Mouse (Mus musculus): ENCODE data around the gene Vwa8.

Gene Vwa8

DNA sequence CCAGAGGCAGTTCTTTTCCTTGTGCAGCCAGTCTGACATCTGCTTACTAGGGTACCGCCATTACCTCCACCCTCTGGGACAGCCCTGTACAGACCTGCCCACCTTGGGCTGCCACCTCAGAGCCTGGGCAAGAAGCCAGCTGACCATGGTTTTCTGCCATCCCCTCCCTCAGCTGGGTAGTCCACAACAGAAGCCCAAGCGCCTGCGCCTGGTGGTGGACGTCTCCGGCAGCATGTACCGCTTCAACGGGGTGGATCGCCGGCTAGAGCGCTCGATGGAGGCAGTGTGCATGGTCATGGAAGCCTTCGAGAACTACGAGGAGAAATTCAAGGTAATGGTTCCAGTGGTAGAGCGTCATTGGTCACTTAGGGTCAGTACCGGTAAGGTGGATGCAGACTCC lies 333.9 kb downstream of the Vwa8 start:
- DNase-seq (ENCODE audit: low spot score in 2 of 2), result no peak

DNA sequence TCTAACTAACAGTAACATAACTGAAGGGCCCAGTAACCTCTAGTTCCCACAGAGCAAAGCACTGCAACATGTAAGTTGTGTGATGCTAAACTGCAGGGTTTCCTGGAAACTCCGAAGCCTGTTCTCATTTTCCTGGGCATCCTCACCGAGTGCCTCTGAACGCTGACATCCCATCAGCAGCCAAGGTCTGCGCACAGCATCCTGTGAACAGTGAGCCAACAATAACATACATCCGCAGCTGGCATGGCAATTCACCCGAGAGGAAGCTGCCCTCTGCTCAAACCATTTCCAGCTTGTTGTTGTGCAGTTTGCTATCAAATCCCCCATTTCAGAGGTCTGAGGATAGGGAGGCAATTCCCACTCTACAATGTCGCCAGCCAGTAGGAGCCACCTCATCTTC lies 334.4 kb downstream of the Vwa8 start:
- DNase-seq (ENCODE audit: low spot score in 2 of 2), result no peak

DNA sequence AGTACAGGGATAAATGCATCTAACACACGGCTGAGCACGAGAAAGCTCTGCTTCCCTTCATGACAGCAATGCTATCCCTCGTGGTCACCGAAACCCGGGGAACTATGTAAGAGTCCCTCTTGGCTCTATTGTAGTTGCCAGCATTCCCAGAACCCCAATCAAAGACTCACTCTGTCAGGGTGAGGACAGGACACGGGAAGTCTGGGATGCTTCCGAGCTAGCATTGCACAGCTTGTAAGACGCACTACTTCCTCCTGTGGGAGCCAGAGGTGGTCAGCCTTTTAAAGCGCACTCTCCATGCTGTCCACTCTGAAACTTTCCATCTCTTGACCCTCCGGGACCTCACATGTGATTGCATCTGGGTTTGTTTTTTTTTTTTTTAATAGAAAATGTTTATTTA lies 335.2 kb downstream of the Vwa8 start:
- DNase-seq (ENCODE audit: low spot score in 2 of 2), result no peak

DNA sequence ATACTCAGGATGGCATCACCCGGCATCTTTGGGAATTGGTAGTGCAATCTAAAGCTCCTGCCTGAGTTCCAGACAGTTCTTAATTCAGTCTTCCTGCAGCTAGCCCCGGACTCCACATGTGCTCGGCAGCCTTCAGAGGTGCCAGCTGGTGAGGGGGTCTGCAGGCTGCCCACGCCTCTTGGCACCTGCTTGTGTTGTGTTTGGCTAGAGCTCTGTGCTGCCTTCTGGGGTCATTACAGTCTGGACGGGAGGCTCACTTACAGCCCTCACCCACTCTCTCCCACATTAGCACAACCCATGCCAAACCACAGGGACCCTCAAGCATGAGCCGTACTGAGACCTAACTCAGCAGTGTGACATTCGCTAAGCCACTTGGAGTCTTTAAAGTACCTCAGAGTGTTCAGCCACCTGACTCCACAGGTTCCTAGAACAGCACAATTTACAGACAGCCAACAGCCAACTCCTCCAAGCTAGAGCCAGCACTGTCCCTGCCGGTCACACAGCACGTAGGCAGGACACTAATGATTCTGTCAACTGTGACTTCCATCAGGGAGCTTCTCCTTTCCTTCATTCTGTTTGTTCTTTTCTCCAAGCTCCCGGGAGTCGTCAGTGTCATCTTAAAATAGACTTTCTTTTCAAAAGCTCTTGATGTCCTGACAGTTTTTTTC lies 336.3 kb downstream of the Vwa8 start:
- DNase-seq (ENCODE audit: low spot score in 2 of 2), result no peak

DNA sequence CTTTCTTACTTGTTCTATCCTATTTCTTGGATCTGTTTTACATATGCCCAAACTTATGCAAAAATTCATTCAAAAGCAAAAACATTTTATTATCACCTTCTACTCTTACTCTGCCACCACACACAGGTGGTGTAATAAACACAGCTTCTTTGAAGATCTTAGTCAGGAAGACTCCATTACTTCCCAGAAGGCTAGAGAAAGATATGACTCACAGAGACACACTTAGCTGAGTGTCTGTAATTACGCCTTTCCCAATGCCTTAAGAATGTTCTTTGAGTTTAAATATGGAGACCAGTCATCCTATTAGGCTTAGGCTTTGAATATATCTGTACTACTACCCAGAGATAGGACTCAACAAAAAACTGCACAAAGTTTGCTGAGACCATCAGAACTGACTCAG lies 338.1 kb downstream of the Vwa8 start:
- no peak for DNase-seq (ENCODE audit: low spot score in 2 of 2)

DNA sequence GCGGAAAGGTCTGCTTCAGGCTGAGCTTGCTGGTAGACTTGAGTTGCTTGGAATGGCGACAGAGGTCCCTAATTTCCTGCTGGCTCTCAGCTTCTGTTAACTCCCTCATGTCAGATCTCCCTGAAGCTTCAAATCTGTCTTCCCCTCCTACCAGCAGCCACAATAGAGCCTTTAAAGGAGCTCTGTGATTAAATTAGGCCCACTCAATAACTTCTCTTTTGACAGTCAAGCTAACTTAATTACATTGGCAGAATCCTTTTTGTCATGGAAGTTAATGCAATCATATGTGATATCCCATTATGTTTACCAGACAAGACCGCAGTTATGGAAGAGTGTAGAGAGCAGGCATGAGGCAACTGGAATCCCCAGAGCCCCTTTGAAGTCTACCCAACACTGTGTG lies 347.9 kb downstream of the Vwa8 start:
- no peak for DNase-seq (ENCODE audit: low spot score in 2 of 2)

DNA sequence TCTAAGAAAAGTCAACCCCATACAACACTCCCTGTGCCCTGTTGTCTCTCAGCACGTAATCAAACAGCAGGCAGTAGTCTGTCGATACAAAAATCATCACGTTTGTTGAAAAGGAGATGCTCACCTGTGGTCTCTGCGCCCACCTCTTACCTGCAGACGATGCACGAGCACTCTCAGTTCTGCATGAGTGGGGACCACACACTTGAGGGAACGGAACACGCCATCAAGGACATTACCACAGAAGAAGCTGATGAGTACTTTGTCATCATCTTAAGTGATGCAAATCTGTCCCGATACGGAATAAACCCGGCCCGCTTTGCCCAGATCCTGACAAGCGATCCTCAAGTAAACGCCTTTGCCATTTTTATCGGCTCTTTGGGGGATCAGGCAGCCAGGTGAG lies 349.2 kb downstream of the Vwa8 start:
- DNase-seq (ENCODE audit: low spot score in 2 of 2), result no peak

DNA sequence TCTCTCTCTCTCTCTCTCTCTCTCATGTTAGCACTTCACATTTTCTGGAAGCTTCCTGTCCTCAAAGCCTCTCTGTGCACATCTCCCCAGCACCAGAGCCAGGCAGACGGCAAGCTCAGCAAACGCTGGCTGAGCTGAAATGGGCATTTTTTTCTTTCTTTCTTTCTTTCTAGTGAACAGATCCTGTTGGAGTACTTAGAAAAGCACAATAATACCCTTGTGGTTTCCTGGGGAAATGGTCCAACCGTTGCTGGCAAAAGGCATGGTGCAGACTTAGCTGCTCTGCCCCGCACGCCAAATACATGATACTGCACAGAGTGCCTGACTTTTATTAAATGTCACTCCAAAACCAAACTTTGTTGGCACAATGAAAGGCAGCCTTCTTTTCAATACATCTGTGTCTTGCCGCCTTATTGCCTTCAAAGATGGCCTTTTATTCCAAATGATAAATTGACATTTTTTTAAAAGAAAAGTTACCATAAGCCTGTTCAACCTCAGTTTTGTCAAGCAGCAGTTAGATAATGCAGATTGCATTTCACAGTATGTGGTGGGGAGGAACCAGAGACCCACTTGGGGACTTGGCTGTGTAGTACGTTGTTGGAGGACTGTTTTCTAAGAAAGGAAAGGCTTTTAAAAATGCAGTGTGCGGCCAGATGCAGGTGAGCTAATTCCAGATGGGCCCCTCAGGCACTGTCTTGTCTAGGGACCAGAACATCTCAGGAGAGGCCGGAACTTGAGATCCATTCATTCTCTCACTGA lies 351.5 kb downstream of the Vwa8 start:
- no peak for DNase-seq (ENCODE audit: low spot score in 2 of 2)

DNA sequence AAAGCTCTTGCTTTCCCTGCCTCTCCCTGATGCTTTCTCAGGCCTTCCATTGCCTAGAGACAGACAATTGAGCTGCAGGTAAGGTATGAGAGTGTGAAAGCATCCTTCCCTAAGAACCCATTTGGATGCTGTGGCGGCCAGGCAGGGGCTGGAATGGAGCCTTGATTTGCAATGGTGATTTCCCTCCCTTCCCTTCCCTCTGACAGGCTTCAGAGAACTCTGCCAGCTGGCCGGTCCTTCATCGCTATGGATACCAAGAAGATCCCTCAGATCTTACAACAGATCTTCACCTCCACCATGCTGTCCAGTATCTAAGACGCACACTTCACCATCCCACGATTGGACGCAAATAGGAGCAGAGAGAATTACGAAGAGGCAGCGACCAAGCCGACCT lies 352.0 kb downstream of the Vwa8 start:
- DNase-seq (ENCODE audit: low spot score in 2 of 2), result no peak

DNA sequence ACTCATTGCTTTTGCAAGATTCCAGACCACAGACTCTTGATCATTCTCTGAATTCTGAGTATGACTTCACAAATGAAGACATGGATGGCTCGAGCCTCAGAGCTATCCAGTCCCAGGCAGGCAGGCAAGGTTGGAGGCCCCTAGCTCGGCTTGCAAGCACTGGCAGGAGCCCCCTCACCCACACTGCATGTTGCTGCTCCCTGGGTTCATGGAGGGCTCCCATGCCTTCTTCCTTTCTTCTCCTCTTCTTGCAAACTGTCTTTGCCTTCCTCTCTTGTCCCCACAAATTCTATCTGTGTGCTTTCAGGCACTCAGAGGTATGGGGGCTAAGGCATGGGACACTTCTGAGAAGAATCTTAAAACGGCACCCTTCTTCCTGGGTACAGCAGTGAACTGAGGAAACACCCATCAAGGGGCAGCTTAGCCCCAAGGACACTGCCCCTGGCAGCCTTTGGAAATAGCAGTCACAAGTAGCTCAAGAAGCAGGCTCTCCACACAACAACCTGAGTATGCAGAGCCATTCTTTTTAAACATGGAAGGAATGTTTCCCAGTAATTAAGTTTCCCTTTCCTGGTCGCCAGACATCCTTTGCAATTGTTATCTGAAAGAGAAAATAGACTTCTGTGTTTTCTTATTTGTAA lies 354.0 kb downstream of the Vwa8 start:
- no peak for DNase-seq (ENCODE audit: low spot score in 2 of 2)

DNA sequence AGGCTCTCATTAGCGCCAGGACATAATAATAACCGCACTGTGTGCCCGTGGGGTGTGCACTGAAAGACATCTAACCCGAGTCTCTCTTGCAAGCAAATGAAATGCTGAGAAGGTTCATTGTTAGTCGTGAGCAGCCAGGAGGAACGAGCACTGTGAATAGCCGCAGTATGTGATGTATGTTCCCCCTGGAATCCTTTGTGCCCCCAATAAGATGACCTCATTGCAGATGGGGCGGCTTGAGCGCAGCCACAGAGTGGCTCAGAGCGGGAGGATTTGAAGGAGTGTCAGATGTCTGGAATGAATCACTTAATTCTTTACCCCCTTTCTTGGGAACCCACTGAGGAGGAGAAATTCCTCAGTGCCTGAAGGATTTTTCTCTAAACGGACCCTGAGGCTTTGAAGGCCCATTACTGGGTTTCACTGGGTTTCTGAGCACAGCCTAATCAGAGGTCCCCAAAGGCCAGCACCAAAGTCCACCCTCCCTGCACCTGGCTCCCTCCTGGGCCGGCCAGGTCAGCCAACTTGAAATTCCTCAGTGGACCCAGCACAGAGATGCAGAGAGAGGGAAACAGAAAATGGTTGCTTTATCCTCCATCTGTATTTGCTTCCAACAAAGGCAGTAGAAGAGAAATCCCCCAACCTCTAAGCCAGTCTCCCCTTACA lies 354.8 kb downstream of the Vwa8 start:
- no peak for DNase-seq (ENCODE audit: low spot score in 2 of 2)

DNA sequence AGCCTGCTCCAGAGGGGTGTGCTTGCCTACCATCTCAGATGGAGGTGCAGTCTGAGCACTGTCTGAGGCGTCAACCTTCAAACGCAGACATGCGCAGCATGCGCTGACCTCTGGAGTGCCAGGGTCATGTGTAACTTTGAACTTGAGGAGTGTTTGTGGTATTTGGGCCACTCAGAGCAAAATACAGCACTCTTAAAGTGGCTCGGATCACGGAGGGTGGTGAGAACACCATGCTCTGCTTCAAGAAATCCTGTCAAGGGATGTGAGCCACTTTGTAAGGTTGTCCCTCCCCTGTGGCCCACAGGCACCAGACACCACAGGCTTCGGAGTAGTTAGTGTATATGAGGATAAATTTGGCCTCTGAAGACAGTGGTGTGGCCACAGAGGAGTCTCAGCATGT lies 356.0 kb downstream of the Vwa8 start:
- DNase-seq (ENCODE audit: low spot score in 2 of 2), result no peak

DNA sequence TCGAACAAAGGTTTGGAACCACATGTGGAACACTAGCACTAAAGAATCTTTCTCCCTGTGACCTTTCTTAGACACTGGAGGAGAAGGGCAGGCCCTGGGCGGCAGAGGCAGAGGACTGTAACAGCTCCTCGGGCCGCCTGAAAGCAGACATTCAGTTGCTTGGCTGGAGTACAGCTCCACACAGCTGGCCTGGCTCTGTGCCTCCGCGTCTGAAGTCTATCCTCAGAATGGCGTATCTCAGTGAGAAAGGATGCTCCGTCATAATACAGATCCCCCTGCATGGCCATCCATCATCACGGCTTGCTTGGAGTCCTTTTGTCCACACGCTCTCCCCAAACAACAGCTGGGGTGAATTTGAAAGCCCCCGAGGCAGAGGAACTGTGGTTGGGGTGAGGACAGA lies 357.4 kb downstream of the Vwa8 start:
- no peak for DNase-seq (ENCODE audit: low spot score in 2 of 2)

DNA sequence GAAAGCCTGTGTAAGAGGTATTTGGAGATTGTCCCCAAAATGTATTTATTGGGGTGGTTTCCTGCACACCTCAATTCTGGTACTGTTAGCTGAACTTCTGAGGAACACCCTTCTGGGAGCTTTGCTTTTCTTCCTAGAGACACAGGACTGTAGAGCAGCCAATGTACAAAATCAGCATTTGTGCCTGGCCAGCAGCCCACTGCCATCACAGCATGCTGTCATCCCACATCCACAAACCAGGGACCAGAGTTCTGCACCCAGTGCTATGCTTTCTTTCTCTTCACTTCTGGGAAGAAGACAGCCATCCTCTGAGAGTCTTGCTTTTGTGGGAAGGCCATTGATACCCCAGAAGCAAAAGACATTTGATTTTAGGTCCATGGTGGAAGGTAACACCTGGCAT lies 359.6 kb downstream of the Vwa8 start:
- DNase-seq (ENCODE audit: low spot score in 2 of 2), result no peak

DNA sequence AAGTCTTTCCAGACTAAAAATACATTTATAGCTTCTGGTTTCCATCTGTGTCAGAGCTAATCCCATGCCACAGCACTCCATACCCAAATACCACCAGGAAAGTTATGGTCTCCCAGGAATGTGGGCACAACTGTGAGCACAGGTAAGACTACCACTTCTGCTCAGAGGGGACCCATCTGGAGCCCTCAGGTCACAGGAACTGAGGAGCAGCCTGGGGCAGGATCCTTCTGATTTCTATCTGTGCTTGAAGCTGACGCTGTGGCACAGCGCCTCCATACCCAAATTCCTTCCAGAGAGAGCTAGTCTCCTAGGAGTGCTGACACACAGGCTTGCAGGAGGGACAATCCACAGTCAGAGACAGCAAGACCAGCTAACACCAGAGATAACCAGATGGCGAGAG lies 361.0 kb downstream of the Vwa8 start:
- no peak for DNase-seq (ENCODE audit: low spot score in 2 of 2)

DNA sequence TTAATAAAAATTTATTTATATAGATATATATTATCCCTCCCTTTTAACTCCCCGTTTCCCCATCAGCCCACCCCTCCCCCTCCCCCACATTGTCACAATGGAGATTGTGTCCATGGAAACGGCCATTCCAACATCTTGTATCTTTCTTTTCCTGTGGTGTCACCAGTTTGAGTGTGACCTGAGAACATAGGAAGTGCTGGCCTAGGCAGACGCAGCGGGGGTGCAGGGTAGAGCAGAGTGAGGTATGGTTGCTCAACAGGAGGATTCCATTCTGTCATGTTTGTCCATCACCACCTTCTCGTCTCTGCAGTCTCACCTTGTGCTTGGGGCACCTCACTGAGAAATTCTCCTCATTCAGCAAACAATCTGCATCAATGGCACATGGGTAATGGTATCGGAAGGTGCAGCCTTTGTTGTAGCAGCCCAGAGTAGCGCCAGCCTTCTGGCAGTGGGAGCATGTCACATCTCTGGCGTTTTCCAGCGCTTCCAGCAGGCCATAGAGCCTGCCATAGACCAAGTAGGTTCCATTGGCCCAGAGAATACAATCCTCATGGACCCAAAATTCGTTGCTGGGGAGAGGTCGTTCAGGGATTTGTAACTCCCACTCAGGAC lies 363.6 kb downstream of the Vwa8 start:
- DNase-seq (ENCODE audit: low spot score in 2 of 2), result no peak

DNA sequence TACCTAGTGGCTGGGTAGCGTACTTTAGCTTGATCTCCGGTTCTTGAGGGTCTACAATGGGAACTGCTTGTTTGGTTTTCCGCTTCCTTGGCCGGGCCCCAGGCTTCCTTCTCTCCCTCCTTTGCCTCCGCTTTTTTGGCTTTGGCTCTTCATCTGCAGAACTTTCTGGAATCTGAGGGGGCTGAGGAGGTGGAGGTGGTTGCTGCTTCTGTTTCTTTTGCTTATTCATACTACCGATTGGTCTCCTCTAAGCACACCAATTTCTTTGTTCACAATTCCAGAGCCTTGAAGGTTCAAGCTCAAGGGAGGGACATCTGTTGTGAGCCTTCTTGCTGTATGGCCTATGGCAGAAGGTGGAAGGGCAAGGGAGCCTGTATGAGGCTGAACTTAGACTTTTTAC lies 365.3 kb downstream of the Vwa8 start:
- no peak for DNase-seq (ENCODE audit: low spot score in 2 of 2)

DNA sequence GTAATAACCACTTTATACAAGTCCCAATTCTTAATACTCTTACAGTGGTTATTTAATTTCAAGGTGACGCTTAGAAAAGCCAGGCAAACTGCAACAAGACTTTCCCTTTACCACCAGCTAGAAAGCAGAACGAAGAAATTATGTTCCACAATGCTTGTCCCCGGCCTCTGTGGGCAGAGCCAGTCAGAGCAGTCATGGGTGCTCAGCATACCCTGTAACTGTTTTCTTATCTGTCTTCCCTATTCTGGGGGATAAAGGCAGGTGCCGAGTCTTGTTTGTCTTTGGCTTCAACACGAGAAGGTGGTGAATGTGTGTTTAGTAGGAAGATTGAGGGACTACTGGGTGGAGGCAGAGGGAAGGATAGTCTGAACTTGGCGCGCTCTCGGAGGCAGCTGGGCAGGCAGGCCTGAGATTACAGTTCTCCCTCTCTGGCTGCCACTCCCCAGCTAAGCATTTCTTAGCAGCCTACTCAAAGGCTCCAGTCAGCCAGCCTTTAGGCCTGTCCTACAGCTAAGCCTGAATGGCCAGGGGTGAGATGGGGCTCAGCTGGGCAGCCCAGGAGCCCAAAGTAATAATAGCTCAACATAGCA lies 365.9 kb downstream of the Vwa8 start:
- no peak for DNase-seq (ENCODE audit: low spot score in 2 of 2)

DNA sequence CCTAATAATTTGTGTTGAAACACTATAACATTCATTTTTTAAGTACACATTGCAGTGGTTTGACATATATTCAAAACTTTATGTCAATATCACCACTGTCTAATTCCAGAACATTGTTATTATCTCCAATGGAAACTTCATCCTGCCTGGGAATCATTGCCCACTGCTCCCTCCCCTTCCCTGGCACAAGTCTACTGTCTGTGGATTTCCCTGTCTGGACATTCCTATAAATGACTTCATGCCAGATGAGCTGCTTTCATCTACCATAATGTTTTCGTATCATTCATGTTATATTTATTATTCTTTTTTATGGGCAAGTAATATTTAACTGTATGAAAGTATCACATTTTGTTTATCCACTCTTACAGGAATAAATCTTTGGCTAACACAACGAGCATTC lies 367.5 kb downstream of the Vwa8 start:
- no peak for DNase-seq (ENCODE audit: low spot score in 2 of 2)

DNA sequence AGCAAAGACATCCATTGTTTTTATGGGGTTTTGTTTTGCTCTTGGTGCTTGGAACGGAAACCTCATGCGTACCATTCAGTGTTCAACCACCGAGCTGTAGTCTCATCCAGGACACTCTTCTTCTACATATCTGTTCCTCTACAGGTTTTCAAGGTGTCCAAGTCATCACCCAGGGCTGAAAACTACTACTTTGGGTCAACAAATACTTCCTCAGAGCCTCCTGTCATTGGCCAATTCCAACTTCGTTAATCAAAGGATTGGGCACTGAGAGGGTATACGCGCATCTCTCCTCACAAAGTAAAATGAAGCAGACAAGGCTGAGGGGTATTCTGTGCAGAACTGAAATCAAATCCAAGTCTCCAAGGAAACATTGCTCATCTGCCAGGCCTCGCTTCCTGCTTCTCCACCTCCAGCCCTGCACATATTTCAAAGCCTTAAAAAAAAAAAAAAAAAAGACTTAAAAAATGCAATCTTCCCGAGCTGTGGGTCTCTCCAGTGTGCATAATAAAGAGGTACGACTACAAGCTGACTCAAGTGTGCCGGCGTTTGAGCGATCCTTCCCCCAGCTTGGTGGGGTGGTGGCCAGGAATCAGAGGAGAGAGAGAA lies 374.7 kb downstream of the Vwa8 start:
- no peak for DNase-seq (ENCODE audit: low spot score in 2 of 2)

DNA sequence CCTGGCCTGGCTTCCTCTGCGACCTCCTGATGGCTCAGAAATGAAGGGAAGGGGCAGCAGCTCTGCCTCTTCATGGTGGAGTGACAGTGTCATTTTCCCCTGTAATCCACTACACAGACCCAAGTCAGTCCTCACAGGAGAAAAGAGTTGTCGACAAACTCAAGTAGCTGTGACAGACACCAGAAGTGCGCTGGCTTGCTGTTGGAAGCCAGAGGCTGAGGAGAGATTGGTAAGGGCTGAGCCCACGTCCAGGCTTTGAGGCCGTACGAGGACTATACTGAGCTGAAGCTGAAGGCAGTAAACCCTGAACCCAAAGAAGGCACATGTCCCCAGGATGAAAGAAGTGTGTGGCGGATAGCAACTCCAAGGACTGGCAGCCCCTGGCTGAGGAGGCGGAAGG lies 376.6 kb downstream of the Vwa8 start:
- no peak for DNase-seq (ENCODE audit: low spot score in 2 of 2)

DNA sequence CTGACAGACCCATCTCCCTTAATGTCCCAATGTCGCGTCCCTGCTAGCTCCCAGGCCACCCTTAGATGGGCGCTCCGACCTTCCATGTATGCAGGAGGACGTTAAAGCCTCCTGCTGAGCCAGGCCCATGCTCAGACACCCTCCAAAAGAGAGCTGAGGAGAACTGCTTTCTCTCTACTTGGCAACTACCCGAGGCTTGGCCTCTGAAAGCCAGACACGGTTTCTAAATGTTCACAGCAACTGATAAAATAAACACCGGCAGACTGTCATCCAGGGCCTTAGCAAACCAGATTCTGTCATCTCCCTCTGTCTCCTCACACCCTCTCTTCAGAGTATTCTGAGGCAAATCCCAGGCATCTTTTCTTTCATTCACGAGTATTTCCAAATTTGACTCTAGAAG lies 377.2 kb downstream of the Vwa8 start:
- no peak for DNase-seq (ENCODE audit: low spot score in 2 of 2)

All from spleen, postnatal 36 days (tissue).